Mouse (Mus musculus) forebrain, postnatal 0 days (tissue): ENCODE data around the gene Aff1. TPM values are rescaled to one million over a fixed set of nuclear protein-coding genes. Genes with fewer than 3 reads are reported as not detected.

ENCODE experiments used
- ATAC-seq: fragments of 200-750 bp; cut with Nextera tagmentation; 2 replicates; pipeline ENCODE4 v1.8.0; 2017; ENCODE audit warnings: mild to moderate bottlenecking, moderate library complexity
- DNase-seq: peaks from one replicate; pipeline ENCODE4 v3.0.0-alpha.2; 2015
- H3K27ac ChIP-seq: fragments of 300-500 bp; sonication (generic); 2 replicates; pipeline ENCODE4 v1.5.1; 2014; ENCODE audit warnings: low read depth, mild to moderate bottlenecking, antibody characterized with exemption, low read length, moderate library complexity, mixed read lengths
- H3K27me3 ChIP-seq: fragments of 300-500 bp; sonication (generic); 2 replicates; pipeline ENCODE4 v1.6.1; 2014; ENCODE audit warnings: mild to moderate bottlenecking, low read length, mixed read lengths; ENCODE audit not compliant: insufficient read depth
- H3K36me3 ChIP-seq: fragments of 300-500 bp; sonication (generic); 2 replicates; pipeline ENCODE4 v1.6.1; 2014; ENCODE audit warnings: mild to moderate bottlenecking, moderate library complexity; ENCODE audit not compliant: insufficient read depth
- H3K4me1 ChIP-seq: fragments of 300-500 bp; sonication (generic); 2 replicates; pipeline ENCODE4 v1.6.1; 2014; ENCODE audit warnings: antibody characterized with exemption; ENCODE audit not compliant: insufficient read depth
- H3K4me2 ChIP-seq: fragments of 300-500 bp; sonication (generic); 2 replicates; pipeline ENCODE4 v1.6.1; 2014; ENCODE audit warnings: low read depth, mild to moderate bottlenecking, moderate library complexity
- H3K4me3 ChIP-seq: fragments of 300-500 bp; sonication (generic); 2 replicates; pipeline ENCODE4 v1.5.1; 2014; ENCODE audit warnings: low read depth, low read length, mixed read lengths
- H3K9ac ChIP-seq: fragments of 300-500 bp; sonication (generic); 2 replicates; pipeline ENCODE4 v1.6.1; 2014; ENCODE audit warnings: mild to moderate bottlenecking
- H3K9me3 ChIP-seq: fragments of 300-500 bp; sonication (generic); 2 replicates; pipeline ENCODE4 v1.6.1; 2016; ENCODE audit warnings: low read length
- CTCF ChIP-seq: sonication (generic); IDR thresholded peaks from 2 replicates; pipeline ENCODE4 v1.5.1; 2016; ENCODE audit warnings: antibody characterized with exemption, control low read depth, low read depth
- WGBS: fragments of 180-500 bp; shearing (Covaris S2); extraction: QIAGEN DNeasy Blood & Tissue Kit; methylation state at CpG from one replicate; pipeline ENCODE4 v1.1.7; 2014; 5-methylcytosine and 5-hydroxymethylcytosine counted together
- polyA plus RNA-seq: library from polyadenylated mRNA; unstranded; fragments of >200 nt; fragmentation: Nextera tagmentation; extraction: Ambion mirVana; gene quantifications from 2 replicates; pipeline ENCODE4 v1.2.1, GENCODE M21; 2015
- total RNA-seq: library from RNA; depleted of rRNA; stranded (reverse); fragments of >200 nt; gene quantifications from 2 replicates; pipeline ENCODE4 v1.2.3, GENCODE M21; 2014

The Aff1 gene
- total and polyA plus RNA-seq, 2 experiments from 2014 or later, result 1.0 to 4.0 TPM

GRCm38 (mm10) chr5:103716824-103717342 is 24.7 kb downstream of the Aff1 start:
- no peak for DNase-seq
- TF ChIP-seq CTCF, result no peak
- H3K4me1 ChIP-seq, result no peaks in the 10 kb centered on the region
- H3K27ac ChIP-seq, result no peak overlapping the region
- no peak overlapping the region for H3K4me2 ChIP-seq
- no peaks in the 10 kb centered on the region for H3K27me3 ChIP-seq
- ATAC-seq, result no peak
- no peaks in the 10 kb centered on the region for H3K36me3 ChIP-seq
- no peak overlapping the region for H3K9ac ChIP-seq
- no peak overlapping the region for H3K4me3 ChIP-seq
- 88% methylated on average over 5 of the region's 5 CpGs for WGBS
- H3K9me3 ChIP-seq, result no peaks in the 10 kb centered on the region

- no peaks in the 10 kb centered on the region for H3K4me1 ChIP-seq
- no peaks in the 10 kb centered on the region for H3K27me3 ChIP-seq
- 26% methylated on average over 6 of the region's 6 CpGs for WGBS
- no peak overlapping the region for H3K9ac ChIP-seq
- H3K4me3 ChIP-seq, result no peak overlapping the region
- H3K27ac ChIP-seq, result no peak overlapping the region
- TF ChIP-seq CTCF, result no peak
- DNase-seq, result no peak
- H3K9me3 ChIP-seq, result no peaks in the 10 kb centered on the region
- no peak for ATAC-seq
- no peak overlapping the region for H3K4me2 ChIP-seq
- H3K36me3 ChIP-seq, result no peaks in the 10 kb centered on the region
These were observed 27.0 kb downstream of the Aff1 start for GRCm38 (mm10) chr5:103719131-103719530.

- ATAC-seq (no peak), DNase-seq (no peak)
- Histone ChIP-seq H3K4me2 (no peak overlapping the region), H3K27me3 (no peaks in the 10 kb centered on the region), H3K4me3 (no peak overlapping the region), H3K9me3 (no peaks in the 10 kb centered on the region), H3K9ac (no peak overlapping the region), H3K4me1 (no peaks in the 10 kb centered on the region), H3K27ac (no peak overlapping the region), H3K36me3 (no peaks in the 10 kb centered on the region)
- no peak for TF ChIP-seq CTCF
- WGBS, result 63% methylated on average over 3 of the region's 3 CpGs
These were observed 27.7 kb downstream of the Aff1 start for GRCm38 (mm10) chr5:103719851-103720250.

- Histone ChIP-seq H3K27ac (no peak overlapping the region), H3K36me3 (no peaks in the 10 kb centered on the region), H3K4me2 (no peak overlapping the region), H3K27me3 (no peaks in the 10 kb centered on the region), H3K9ac (no peak overlapping the region), H3K4me1 (no peaks in the 10 kb centered on the region), H3K9me3 (no peaks in the 10 kb centered on the region), H3K4me3 (no peak overlapping the region)
- no peak for TF ChIP-seq CTCF
- WGBS, result 79% methylated on average over 6 of the region's 6 CpGs
- DNase-seq (no peak), ATAC-seq (no peak)
These were observed 28.8 kb downstream of the Aff1 start for GRCm38 (mm10) chr5:103720967-103721366.

GRCm38 (mm10) chr5:103721490-103721889 is 29.3 kb downstream of the Aff1 start:
- Histone ChIP-seq H3K9ac (no peak overlapping the region), H3K36me3 (no peaks in the 10 kb centered on the region), H3K4me2 (no peak overlapping the region), H3K27ac (no peak overlapping the region), H3K27me3 (no peaks in the 10 kb centered on the region), H3K4me3 (no peak overlapping the region), H3K4me1 (no peaks in the 10 kb centered on the region), H3K9me3 (no peaks in the 10 kb centered on the region)
- DNase-seq (no peak), ATAC-seq (no peak)
- TF ChIP-seq CTCF, result no peak
- 85% methylated on average over 4 of the region's 4 CpGs for WGBS

- H3K9me3 ChIP-seq, result no peaks in the 10 kb centered on the region
- no peaks in the 10 kb centered on the region for H3K4me1 ChIP-seq
- no peak overlapping the region for H3K9ac ChIP-seq
- DNase-seq (no peak), ATAC-seq (no peak)
- WGBS, result 89% methylated on average over 4 of the region's 4 CpGs
- no peaks in the 10 kb centered on the region for H3K27me3 ChIP-seq
- no peaks in the 10 kb centered on the region for H3K36me3 ChIP-seq
- no peak overlapping the region for H3K4me2 ChIP-seq
- TF ChIP-seq CTCF, result no peak
- H3K4me3 ChIP-seq, result no peak overlapping the region
- H3K27ac ChIP-seq, result no peak overlapping the region
These were observed 30.5 kb downstream of the Aff1 start for GRCm38 (mm10) chr5:103722721-103723120.

GRCm38 (mm10) chr5:103724384-103724783 is 32.2 kb downstream of the Aff1 start:
- Histone ChIP-seq H3K4me2 (no peak overlapping the region), H3K9me3 (no peaks in the 10 kb centered on the region), H3K4me1 (no peaks in the 10 kb centered on the region), H3K36me3 (no peaks in the 10 kb centered on the region), H3K9ac (no peak overlapping the region), H3K27me3 (no peaks in the 10 kb centered on the region), H3K4me3 (no peak overlapping the region), H3K27ac (no peak overlapping the region)
- 5% methylated on average over 6 of the region's 6 CpGs for WGBS
- no peak for TF ChIP-seq CTCF
- DNase-seq, result no peak
- ATAC-seq, result no peak

GRCm38 (mm10) chr5:103724823-103725222 is 32.6 kb downstream of the Aff1 start:
- Histone ChIP-seq H3K9ac (no peak overlapping the region), H3K36me3 (no peaks in the 10 kb centered on the region), H3K4me2 (no peak overlapping the region), H3K4me3 (no peak overlapping the region), H3K27ac (no peak overlapping the region), H3K4me1 (no peaks in the 10 kb centered on the region), H3K27me3 (no peaks in the 10 kb centered on the region), H3K9me3 (no peaks in the 10 kb centered on the region)
- DNase-seq (no peak), ATAC-seq (no peak)
- WGBS, result 14% methylated on average over 3 of the region's 3 CpGs
- no peak for TF ChIP-seq CTCF
